15 mouse cellular contexts compared by ENCODE assay signal in genomic region chr3:152831377-152831776, GRCm38 (mm10).
DNase-seq lines count a peak whose midpoint lies in the region; ATAC-seq and TF ChIP-seq lines count a peak whose summit lies in the region.
"Had no signal": no experiment of that assay in that cellular context is flagged by ENCODE, and none has a peak within 500 bp of the region (broad histone marks: within the 10 kb centered on the region; RNA-seq: fewer than 3 reads in every experiment).

No protein-coding gene starts in this region.

- no peak overlapping the region for H3K9ac ChIP-seq in hindbrain, embryonic 13.5 days
- no peak overlapping the region for H3K9ac ChIP-seq in hindbrain, embryonic 14.5 days
- no peak overlapping the region for H3K9ac ChIP-seq in lung, embryonic 14.5 days
- H3K9ac ChIP-seq: forebrain, postnatal 0 days; limb, embryonic 12.5 days; midbrain, embryonic 13.5 days had no signal

- ATAC-seq in hindbrain, embryonic 13.5 days (ENCODE audit: low FRiP score) = no peak
- ATAC-seq in hindbrain, embryonic 14.5 days (ENCODE audit: low FRiP score) = no peak
- ATAC-seq in lung, embryonic 14.5 days (ENCODE audit: insufficient read depth) = no peak
- ATAC-seq: forebrain, postnatal 0 days; midbrain, embryonic 13.5 days had no signal

- H3K27ac ChIP-seq in hindbrain, embryonic 13.5 days = peak overlapping the region; percentile 48; the same call in 1 of the 2 replicates
- no peak overlapping the region for H3K27ac ChIP-seq in hindbrain, embryonic 14.5 days
- no peak overlapping the region for H3K27ac ChIP-seq in lung, embryonic 14.5 days (ENCODE audit: low read depth)
- H3K27ac ChIP-seq: limb, embryonic 12.5 days; midbrain, embryonic 13.5 days had no signal

- peaks cover 20% of the 10 kb centered on the region for H3K4me1 ChIP-seq in hindbrain, embryonic 13.5 days (replicated peaks)
- peaks cover 4% of the 10 kb centered on the region for H3K4me1 ChIP-seq in hindbrain, embryonic 14.5 days (replicated peaks; ENCODE audit: control insufficient read depth, insufficient read depth, low read length)
- H3K4me1 ChIP-seq in lung, embryonic 14.5 days (ENCODE audit: insufficient read depth) = no peaks in the 10 kb centered on the region
- H3K4me1 ChIP-seq: limb, embryonic 12.5 days had no signal

- WGBS in hindbrain, embryonic 13.5 days = 69% methylated on average over 3 of the region's 3 CpGs
- 77% methylated on average over 3 of the region's 3 CpGs for WGBS in hindbrain, embryonic 14.5 days
- 62% methylated on average over 3 of the region's 3 CpGs for WGBS in lung, embryonic 14.5 days

- H3K4me3 ChIP-seq in hindbrain, embryonic 13.5 days = no peak overlapping the region
- H3K4me3 ChIP-seq in hindbrain, embryonic 14.5 days (replicated peaks; ENCODE audit: low read length) = no peak overlapping the region
- H3K4me3 ChIP-seq in lung, embryonic 14.5 days (ENCODE audit: low read depth, low read length) = no peak overlapping the region
- H3K4me3 ChIP-seq: limb, embryonic 12.5 days; midbrain, embryonic 13.5 days had no signal

- H3K4me2 ChIP-seq in hindbrain, embryonic 13.5 days = no peak overlapping the region
- H3K4me2 ChIP-seq in hindbrain, embryonic 14.5 days (replicated peaks) = no peak overlapping the region
- H3K4me2 ChIP-seq in lung, embryonic 14.5 days = no peak overlapping the region
- H3K4me2 ChIP-seq: limb, embryonic 12.5 days; midbrain, embryonic 13.5 days had no signal

- H3K36me3 ChIP-seq in hindbrain, embryonic 13.5 days = no peaks in the 10 kb centered on the region; the same call in 1 of the 2 replicates
- H3K36me3 ChIP-seq in hindbrain, embryonic 14.5 days (replicated peaks; ENCODE audit: control insufficient read depth, insufficient read depth) = no peaks in the 10 kb centered on the region
- H3K36me3 ChIP-seq in lung, embryonic 14.5 days (ENCODE audit: insufficient read depth) = no peaks in the 10 kb centered on the region
- H3K36me3 ChIP-seq: limb, embryonic 12.5 days; midbrain, embryonic 13.5 days had no signal

- TF ChIP-seq CTCF in lung, embryonic 14.5 days (IDR thresholded peaks at IDR 0.05; ENCODE audit: low read depth) = no peak

- H3K9me3 ChIP-seq in hindbrain, embryonic 13.5 days = no peaks in the 10 kb centered on the region
- H3K9me3 ChIP-seq in hindbrain, embryonic 14.5 days (ENCODE audit: control insufficient read depth, low read length) = no peaks in the 10 kb centered on the region
- H3K9me3 ChIP-seq in lung, embryonic 14.5 days (ENCODE audit: low read depth, low read length) = no peaks in the 10 kb centered on the region
- H3K9me3 ChIP-seq: limb, embryonic 12.5 days; midbrain, embryonic 13.5 days had no signal

- H3K27me3 ChIP-seq in hindbrain, embryonic 13.5 days = no peaks in the 10 kb centered on the region
- no peaks in the 10 kb centered on the region for H3K27me3 ChIP-seq in hindbrain, embryonic 14.5 days (ENCODE audit: control insufficient read depth, insufficient read depth, low read length)
- H3K27me3 ChIP-seq in lung, embryonic 14.5 days (ENCODE audit: insufficient read depth, low read length) = no peaks in the 10 kb centered on the region
- H3K27me3 ChIP-seq: limb, embryonic 12.5 days; midbrain, embryonic 13.5 days had no signal

- DNase-seq in adrenal gland, postnatal 14 days = peak; percentile 9
- DNase-seq in adrenal gland, postnatal 25 days = no peak
- DNase-seq in hindbrain, embryonic 14.5 days (ENCODE audit: low spot score) = no peak
- peak; percentile 65 for DNase-seq in lung, embryonic 14.5 days
- DNase-seq in lung, postnatal 25 days (ENCODE audit: low spot score) = no peak
- DNase-seq in kidney, postnatal 25 days = peak; percentile 51 to 69
- DNase-seq in thymus, postnatal 4 days = no peak
- DNase-seq: cerebellum, adult 2 months; forebrain, postnatal 0 days; layer of hippocampus, postnatal 36 days; lung, postnatal 4 days; thymus, postnatal 36 days had no signal

Comparison
In these comparisons a context has a peak if more than half of its experiments do, and no peak if none do; other contexts are left out.
1. DNase-seq: peak in adrenal gland, postnatal 14 days (single experiment), lung, embryonic 14.5 days (single experiment) and kidney, postnatal 25 days (2 of 2); none in adrenal gland, postnatal 25 days (single experiment), hindbrain, embryonic 14.5 days (single experiment), lung, postnatal 25 days (single experiment) and thymus, postnatal 4 days (single experiment).